Mouse (Mus musculus) CH12.LX (cell line): Measurements from ENCODE around the gene Apom. TPM values are rescaled to one million over a fixed set of nuclear protein-coding genes. Genes with fewer than 3 reads are reported as not detected.

Experiments
- DNase-seq: peaks from one replicate; pipeline ENCODE4 v3.0.0-alpha.2; 2013; ENCODE audit errors: extremely low read depth
- H3K27ac ChIP-seq: 2 replicates; pipeline ENCODE4 v1.5.1; 2012; ENCODE audit warnings: low read depth, mild to moderate bottlenecking, control low read depth, moderate library complexity; ENCODE audit not compliant: insufficient read depth
- H3K27me3 ChIP-seq: replicated peaks from 2 replicates; pipeline ENCODE3; 2012; ENCODE audit warnings: inconsistent platforms
- H3K36me3 ChIP-seq, 2 experiments: replicated peaks in 1 of 2; 2 replicates each; pipeline versions ENCODE3 to v1.6.1; 2012; ENCODE audit warnings: inconsistent platforms in 1 of 2, low read length in 1 of 2, mild to moderate bottlenecking in 1 of 2, mixed read lengths in 1 of 2, moderate library complexity in 1 of 2; ENCODE audit not compliant: control insufficient read depth in 1 of 2, insufficient read depth in 1 of 2
- H3K4me1 ChIP-seq, 2 experiments: 2 replicates each; pipeline ENCODE4 v1.6.1; 2012; ENCODE audit warnings: inconsistent platforms in 1 of 2, moderate library complexity in 1 of 2; ENCODE audit not compliant: insufficient read depth in 2 of 2, control insufficient read depth in 1 of 2
- H3K4me2 ChIP-seq: 2 replicates; pipeline ENCODE4 v1.6.1; 2012; ENCODE audit warnings: low read depth, mild to moderate bottlenecking, control low read depth; ENCODE audit not compliant: poor library complexity, insufficient read depth, severe bottlenecking
- H3K4me3 ChIP-seq, 3 experiments: fragments of 150-350 bp in 1 of 3; sonication (generic) in 1 of 3; replicated peaks in 1 of 3; 2 replicates each; pipeline versions ENCODE3 to v1.5.1; 2011 to 2012; ENCODE audit warnings: low read depth in 2 of 3, low read length in 2 of 3, mild to moderate bottlenecking in 2 of 3, moderate library complexity in 2 of 3, control low read depth in 1 of 3, improper control_type of control experiment in 1 of 3, inconsistent platforms in 1 of 3, mixed read lengths in 1 of 3; ENCODE audit not compliant: poor library complexity in 1 of 3
- H3K79me2 ChIP-seq: replicated peaks from 2 replicates; pipeline ENCODE4 v1.6.1; 2012; ENCODE audit warnings: mild to moderate bottlenecking, moderate library complexity; ENCODE audit not compliant: control insufficient read depth, poor library complexity, insufficient read depth, severe bottlenecking; ENCODE audit errors: extremely low read depth
- H3K9ac ChIP-seq: 2 replicates; pipeline ENCODE4 v1.6.1; 2012; ENCODE audit warnings: low read depth, mild to moderate bottlenecking, control low read depth, moderate library complexity; ENCODE audit not compliant: insufficient read depth
- H3K9me3 ChIP-seq: replicated peaks from 2 replicates; pipeline ENCODE3; 2012; ENCODE audit warnings: low read length, inconsistent platforms, mixed read lengths
- BHLHE40 ChIP-seq: IDR thresholded peaks from 2 replicates; pipeline ENCODE4 v1.6.1; 2011; ENCODE audit warnings: mild to moderate bottlenecking, low read depth, low read length, improper control_type of control experiment
- CHD2 ChIP-seq: IDR thresholded peaks from 2 replicates; pipeline ENCODE4 v1.6.1; 2011; ENCODE audit warnings: low read length, improper control_type of control experiment
- E2F4 ChIP-seq: IDR thresholded peaks from 2 replicates; pipeline ENCODE4 v1.6.1; 2011; ENCODE audit warnings: low read depth, low read length, improper control_type of control experiment; ENCODE audit not compliant: insufficient replicate concordance
- ELF1 ChIP-seq: IDR thresholded peaks from 2 replicates; pipeline ENCODE4 v1.6.1; 2014; ENCODE audit warnings: low read depth, mild to moderate bottlenecking, inconsistent platforms, low read length, improper control_type of control experiment
- ETS1 ChIP-seq: conservative IDR thresholded peaks from 2 replicates; pipeline ENCODE4 v1.6.1; 2012; ENCODE audit warnings: low read depth, mild to moderate bottlenecking, inconsistent platforms, low read length, improper control_type of control experiment, moderate library complexity
- GABPA ChIP-seq: IDR thresholded peaks from 2 replicates; pipeline ENCODE4 v1.6.1; 2012; ENCODE audit warnings: low read depth, low read length, improper control_type of control experiment, inconsistent platforms; ENCODE audit not compliant: insufficient replicate concordance
- HCFC1 ChIP-seq: IDR thresholded peaks from 2 replicates; pipeline ENCODE4 v1.6.1; 2012; ENCODE audit warnings: low read depth, mild to moderate bottlenecking, inconsistent platforms, low read length, improper control_type of control experiment
- IRF4 ChIP-seq: IDR thresholded peaks from 2 replicates; pipeline ENCODE4 v1.6.1; 2014; ENCODE audit warnings: low read depth, mild to moderate bottlenecking, inconsistent platforms, low read length, improper control_type of control experiment
- JUN ChIP-seq: IDR thresholded peaks from 2 replicates; pipeline ENCODE4 v1.6.1; 2011; ENCODE audit warnings: low read depth, mild to moderate bottlenecking, low read length, improper control_type of control experiment, moderate library complexity; ENCODE audit not compliant: insufficient read depth
- KAT2A ChIP-seq: IDR thresholded peaks from 2 replicates; pipeline ENCODE4 v1.6.1; 2012; ENCODE audit warnings: low read length, improper control_type of control experiment, inconsistent platforms; ENCODE audit not compliant: insufficient replicate concordance
- MAFK ChIP-seq: IDR thresholded peaks from 2 replicates; pipeline ENCODE4 v1.6.1; 2011; ENCODE audit warnings: low read length, improper control_type of control experiment; ENCODE audit not compliant: insufficient replicate concordance
- MAZ ChIP-seq: IDR thresholded peaks from 2 replicates; pipeline ENCODE4 v1.6.1; 2012; ENCODE audit warnings: low read depth, mild to moderate bottlenecking, inconsistent platforms, low read length, improper control_type of control experiment, moderate library complexity
- MXI1 ChIP-seq: IDR thresholded peaks from 2 replicates; pipeline ENCODE4 v1.6.1; 2011; ENCODE audit warnings: mild to moderate bottlenecking, low read depth, low read length, improper control_type of control experiment
- MYC ChIP-seq: IDR thresholded peaks from 2 replicates; pipeline ENCODE4 v1.6.1; 2011; ENCODE audit warnings: low read depth, mild to moderate bottlenecking, improper control_type of control experiment, low read length
- NRF1 ChIP-seq: IDR thresholded peaks from 2 replicates; pipeline ENCODE4 v1.6.1; 2014; ENCODE audit warnings: low read depth, mild to moderate bottlenecking, inconsistent platforms, low read length, improper control_type of control experiment, moderate library complexity
- PAX5 ChIP-seq: IDR thresholded peaks from 2 replicates; pipeline ENCODE4 v1.6.1; 2012; ENCODE audit warnings: low read length, inconsistent platforms, mixed read lengths
- POLR2A ChIP-seq: IDR thresholded peaks from 2 replicates; pipeline ENCODE4 v1.6.1; 2011; ENCODE audit warnings: low read depth, mild to moderate bottlenecking, improper control_type of control experiment, low read length
- POLR2AphosphoS2 ChIP-seq: IDR thresholded peaks from 2 replicates; pipeline ENCODE4 v1.6.1; 2011; ENCODE audit warnings: low read depth, low read length, improper control_type of control experiment
- RAD21 ChIP-seq: IDR thresholded peaks from 2 replicates; pipeline ENCODE4 v1.6.1; 2011; ENCODE audit warnings: low read depth, mild to moderate bottlenecking, low read length, improper control_type of control experiment, moderate library complexity
- RCOR1 ChIP-seq: conservative IDR thresholded peaks from 2 replicates; pipeline ENCODE4 v1.6.1; 2012; ENCODE audit warnings: low read depth, mild to moderate bottlenecking, inconsistent platforms, low read length, improper control_type of control experiment
- SMC3 ChIP-seq: IDR thresholded peaks from 2 replicates; pipeline ENCODE4 v1.6.1; 2011; ENCODE audit warnings: low read depth, low read length, improper control_type of control experiment
- TCF12 ChIP-seq: IDR thresholded peaks from 2 replicates; pipeline ENCODE4 v1.6.1; 2014; ENCODE audit warnings: low read depth, mild to moderate bottlenecking, inconsistent platforms, low read length, improper control_type of control experiment
- USF1 ChIP-seq: IDR thresholded peaks from 2 replicates; pipeline ENCODE4 v1.6.1; 2014; ENCODE audit warnings: low read depth, mild to moderate bottlenecking, inconsistent platforms, low read length, improper control_type of control experiment
- ZC3H11A ChIP-seq: IDR thresholded peaks from 2 replicates; pipeline ENCODE4 v1.6.1; 2012; ENCODE audit warnings: low read depth, mild to moderate bottlenecking, inconsistent platforms, low read length, improper control_type of control experiment
- ZKSCAN1 ChIP-seq: IDR thresholded peaks from 2 replicates; pipeline ENCODE4 v1.6.1; 2012; ENCODE audit warnings: low read depth, inconsistent platforms, low read length, improper control_type of control experiment, borderline replicate concordance
- dilution Hi-C: fragments of 300-500 bp; cut with MboI; formaldehyde crosslinking; loops from 2 replicates; pipeline ENCODE4 v1.14.3; 2020; ENCODE audit warnings: low sequenced_read_pairs; ENCODE audit not compliant: extremely low pct_unique_long_range_greater_than_20kb, extremely low pct_ligation_motif_present
- in situ Hi-C: fragments of 300-500 bp; cut with MboI; formaldehyde crosslinking; loops from 3 replicates; pipeline ENCODE4 v1.14.3; 2019; ENCODE audit warnings: low sequenced_read_pairs, low pct_ligation_motif_present, low pct_unique_long_range_greater_than_20kb, mixed read lengths
- polyA plus RNA-seq: library from polyadenylated mRNA; unstranded; fragments of >175 nt; gene quantifications from 2 replicates; pipeline ENCODE4 v1.2.1, GENCODE M21; 2012; ENCODE audit warnings: low read depth; ENCODE audit not compliant: insufficient read length
- total RNA-seq, 2 experiments: library from RNA; depleted of rRNA; stranded (reverse); fragments of 300-350 nt in 1 of 2; fragments of >200 nt in 1 of 2; gene quantifications; 2 replicates each; pipeline ENCODE4 v1.2.3; 2012 to 2014

Gene Apom
- total and polyA plus RNA-seq, 3 experiments, result 0.39 TPM; not detected in 2

GRCm38 (mm10) chr17:35128996-35129395 lies 2.9 kb downstream of the Apom start:
- H3K36me3 ChIP-seq, result peaks cover 20 to 48% of the 10 kb centered on the region in 2 experiments
- H3K4me1 ChIP-seq, result peaks cover 5 to 31% of the 10 kb centered on the region in 2 experiments
- H3K4me2 ChIP-seq, result no peak overlapping the region
- no peak overlapping the region for H3K9ac ChIP-seq
- dilution Hi-C loops (no loop called here), in situ Hi-C loops (no loop called here)
- DNase-seq, result no peak
- TF ChIP-seq CHD2 (no peak), GABPA (no peak), ETS1 (no peak), RAD21 (no peak), NRF1 (no peak), USF1 (no peak), POLR2AphosphoS2 (no peak), MAZ (no peak), ZKSCAN1 (no peak), MXI1 (no peak), MYC (no peak), RCOR1 (no peak)
- peaks cover 16% of the 10 kb centered on the region for H3K79me2 ChIP-seq
- H3K27ac ChIP-seq, result no peak overlapping the region
- H3K27me3 ChIP-seq, result no peaks in the 10 kb centered on the region
- no peak overlapping the region for H3K4me3 ChIP-seq
- no peaks in the 10 kb centered on the region for H3K9me3 ChIP-seq

- Histone ChIP-seq H3K9me3 (no peaks in the 10 kb centered on the region), H3K4me1 (peaks cover 5 to 43% of the 10 kb centered on the region in 2 experiments), H3K4me3 (peak overlapping the region; percentile 74 to 87 (median 86)), H3K9ac (peak overlapping the region; percentile 95), H3K27ac (peak overlapping the region; percentile 57; the same call in 1 of the 2 replicates), H3K79me2 (peaks cover 31% of the 10 kb centered on the region), H3K36me3 (peaks cover 29 to 60% of the 10 kb centered on the region in 2 experiments), H3K4me2 (peak overlapping the region; percentile 72), H3K27me3 (no peaks in the 10 kb centered on the region)
- DNase-seq, result no peak
- dilution Hi-C loops, result no loop called here
- no peak for TF ChIP-seq USF1
- TF ChIP-seq PAX5, result no peak
- no peak for TF ChIP-seq BHLHE40
- no peak for TF ChIP-seq MAFK
- no peak for TF ChIP-seq JUN
- TF ChIP-seq ZC3H11A, result no peak
- peak; percentile 42; the same call in 1 of the 2 replicates for TF ChIP-seq ELF1
- no peak for TF ChIP-seq GABPA
- no peak for TF ChIP-seq TCF12
- TF ChIP-seq CHD2, result 0 out of 2 replicates have a peak, but pooled peaks have one; percentile 4
- TF ChIP-seq KAT2A, result no peak
- no peak for TF ChIP-seq POLR2A
- TF ChIP-seq HCFC1, result peak; percentile 39; the same call in 1 of the 2 replicates
- no peak for TF ChIP-seq MYC
- TF ChIP-seq E2F4, result no peak
- TF ChIP-seq RCOR1, result no peak
- no peak for TF ChIP-seq SMC3
- TF ChIP-seq IRF4, result 0 out of 2 replicates have a peak, but pooled peaks have one; percentile 5
- no peak for TF ChIP-seq POLR2AphosphoS2
- TF ChIP-seq ETS1, result no peak
- in situ Hi-C loops, result no loop called here
Measured at GRCm38 (mm10) chr17:35127017-35127416, 4.8 kb downstream of the Apom start.
